Mouse (Mus musculus): ENCODE results near the gene Xylt1. TPM values are rescaled to one million over a fixed set of nuclear protein-coding genes. Genes with fewer than 3 reads are reported as not detected.

Xylt1 gene
- polyA plus RNA-seq, 1 experiment from 2014 or later = 2.7 TPM

- H3K9ac ChIP-seq (replicated peaks; ENCODE audit: low read depth, low read length) = no peak overlapping the region
- H3K4me1 ChIP-seq (ENCODE audit: control insufficient read depth, insufficient read depth, low read length) = peaks cover 3% of the 10 kb centered on the region; the same call in 1 of the 2 replicates
- no peak overlapping the region for H3K27ac ChIP-seq (ENCODE audit: low read length)
- no peak overlapping the region for H3K4me3 ChIP-seq (ENCODE audit: low read depth, low read length)
- no peak for ATAC-seq (ENCODE audit: insufficient number of reproducible peaks, insufficient read depth, low FRiP score, low read depth)
- 37% methylated on average over 9 of the region's 9 CpGs for WGBS
- no peak overlapping the region for H3K4me2 ChIP-seq (replicated peaks; ENCODE audit: low read depth, low read length)
- no peaks in the 10 kb centered on the region for H3K9me3 ChIP-seq (ENCODE audit: control insufficient read depth, low read depth, low read length)
- no peaks in the 10 kb centered on the region for H3K36me3 ChIP-seq (ENCODE audit: control insufficient read depth, insufficient read depth, low read length)
- H3K27me3 ChIP-seq (ENCODE audit: control insufficient read depth, insufficient read depth, low read length) = 0 out of 2 replicates have a peak, but pooled peaks cover 2% of the 10 kb centered on the region
Observed at GRCm38 (mm10) chr7:117375886-117376309, 4.9 kb upstream of the Xylt1 start.

- no peak for ATAC-seq (ENCODE audit: insufficient number of reproducible peaks, insufficient read depth, low FRiP score, low read depth)
- WGBS = 72% methylated on average over 3 of the region's 3 CpGs
Observed at GRCm38 (mm10) chr7:117377138-117377537, 3.6 kb upstream of the Xylt1 start.

DNA sequence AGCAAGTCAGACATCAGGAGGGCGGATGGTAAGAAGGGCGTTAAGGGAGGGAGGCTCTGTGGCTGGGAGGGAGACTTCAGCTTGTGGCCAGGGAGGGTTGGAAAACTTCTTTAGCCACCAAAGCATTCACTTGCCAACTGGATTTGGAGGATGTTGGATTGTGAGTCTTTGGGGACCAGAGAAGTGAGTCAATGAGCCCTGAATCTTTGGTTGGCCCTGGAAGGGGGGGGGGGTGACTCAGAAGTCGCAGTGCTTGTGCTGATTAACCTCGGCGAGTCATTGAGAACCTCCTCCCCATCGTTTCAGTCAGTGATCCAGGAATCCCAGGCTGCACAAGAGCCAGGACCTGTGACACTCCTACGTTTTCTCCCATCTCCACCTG, 752 bp upstream of the Xylt1 start:
- H3K9ac ChIP-seq (replicated peaks; ENCODE audit: low read depth, low read length) = no peak overlapping the region
- peak overlapping the region; percentile 75 for H3K4me2 ChIP-seq (replicated peaks; ENCODE audit: low read depth, low read length)
- no peaks in the 10 kb centered on the region for H3K9me3 ChIP-seq (ENCODE audit: control insufficient read depth, low read depth, low read length)
- H3K36me3 ChIP-seq (ENCODE audit: control insufficient read depth, insufficient read depth, low read length) = no peaks in the 10 kb centered on the region
- 8% methylated on average over 7 of the region's 7 CpGs for WGBS
- peak overlapping the region; percentile 83 for H3K4me3 ChIP-seq (ENCODE audit: low read depth, low read length)
- peaks cover 8% of the 10 kb centered on the region; the same call in 1 of the 2 replicates for H3K4me1 ChIP-seq (ENCODE audit: control insufficient read depth, insufficient read depth, low read length)
- H3K27me3 ChIP-seq (ENCODE audit: control insufficient read depth, insufficient read depth, low read length) = 0 out of 2 replicates have a peak, but pooled peaks cover 1% of the 10 kb centered on the region
- ATAC-seq (ENCODE audit: insufficient number of reproducible peaks, insufficient read depth, low FRiP score, low read depth) = no peak
- H3K27ac ChIP-seq (ENCODE audit: low read length) = no peak overlapping the region

More at GRCm38 (mm10) chr7:117377138-117377537, 3.6 kb upstream of the Xylt1 start:
- Histone ChIP-seq H3K4me2 (replicated peaks; ENCODE audit: low read depth, low read length) (no peak overlapping the region), H3K9ac (replicated peaks; ENCODE audit: low read depth, low read length) (no peak overlapping the region), H3K27me3 (ENCODE audit: control insufficient read depth, insufficient read depth, low read length) (0 out of 2 replicates have a peak, but pooled peaks cover 2% of the 10 kb centered on the region), H3K27ac (ENCODE audit: low read length) (no peak overlapping the region), H3K4me1 (ENCODE audit: control insufficient read depth, insufficient read depth, low read length) (peaks cover 7% of the 10 kb centered on the region; the same call in 1 of the 2 replicates), H3K36me3 (ENCODE audit: control insufficient read depth, insufficient read depth, low read length) (no peaks in the 10 kb centered on the region), H3K4me3 (ENCODE audit: low read depth, low read length) (no peak overlapping the region), H3K9me3 (ENCODE audit: control insufficient read depth, low read depth, low read length) (no peaks in the 10 kb centered on the region)

DNA sequence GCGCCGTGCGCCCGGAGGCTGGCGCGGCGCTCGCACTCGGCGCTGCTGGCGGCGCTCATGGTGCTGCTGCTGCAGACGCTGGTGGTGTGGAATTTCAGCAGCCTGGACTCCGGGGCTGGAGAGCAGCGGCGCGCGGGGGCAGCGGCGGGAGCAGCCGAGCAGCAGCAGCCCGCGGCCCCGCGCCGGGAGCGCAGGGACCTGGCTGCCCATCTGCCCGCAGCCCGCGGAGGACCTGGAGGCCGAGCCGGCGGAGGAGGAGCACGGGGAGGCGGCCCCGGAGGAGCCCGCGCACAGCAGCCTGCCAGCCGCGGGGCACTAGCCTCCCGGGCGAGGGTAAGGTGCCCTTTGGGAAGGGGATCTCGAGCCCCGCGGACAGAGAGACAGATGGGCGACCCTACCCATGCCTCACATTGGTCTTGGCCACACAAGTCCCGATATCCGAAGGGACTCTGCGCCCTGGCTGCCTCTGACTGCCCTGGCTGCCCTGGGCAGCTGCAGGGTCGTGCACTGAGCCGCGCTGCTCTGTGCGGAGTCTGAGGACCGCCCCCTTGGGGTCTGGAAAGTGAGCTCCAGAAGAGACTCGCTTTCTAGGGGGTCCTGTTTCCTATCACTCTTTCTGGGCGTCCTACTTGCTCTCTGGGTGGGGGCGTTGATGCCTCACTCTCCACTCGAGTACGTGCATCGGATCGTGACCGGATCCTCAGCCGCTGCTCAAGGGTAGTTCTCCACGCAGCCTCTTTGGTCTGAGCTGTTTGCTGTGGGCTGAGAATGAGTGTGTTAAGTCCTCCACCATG, 606 bp downstream of the Xylt1 start:
- peak overlapping the region; percentile 62 for H3K9ac ChIP-seq (replicated peaks; ENCODE audit: low read depth, low read length)
- peak overlapping the region; percentile 83 for H3K4me3 ChIP-seq (ENCODE audit: low read depth, low read length)
- peak overlapping the region; percentile 69 for H3K27ac ChIP-seq (ENCODE audit: low read length)
- H3K4me2 ChIP-seq (replicated peaks; ENCODE audit: low read depth, low read length) = peak overlapping the region; percentile 75
- H3K4me1 ChIP-seq (ENCODE audit: control insufficient read depth, insufficient read depth, low read length) = peaks cover 8% of the 10 kb centered on the region; the same call in 1 of the 2 replicates
- H3K27me3 ChIP-seq (ENCODE audit: control insufficient read depth, insufficient read depth, low read length) = no peaks in the 10 kb centered on the region
- peak; percentile 57 for ATAC-seq (ENCODE audit: insufficient number of reproducible peaks, insufficient read depth, low FRiP score, low read depth)
- under 1% methylated on average over 60 of the region's 64 CpGs for WGBS
- H3K9me3 ChIP-seq (ENCODE audit: control insufficient read depth, low read depth, low read length) = no peaks in the 10 kb centered on the region
- no peaks in the 10 kb centered on the region for H3K36me3 ChIP-seq (ENCODE audit: control insufficient read depth, insufficient read depth, low read length)

- peak overlapping the region; percentile 83 for H3K4me3 ChIP-seq (ENCODE audit: low read depth, low read length)
- H3K4me2 ChIP-seq (replicated peaks; ENCODE audit: low read depth, low read length) = peak overlapping the region; percentile 75
- H3K9ac ChIP-seq (replicated peaks; ENCODE audit: low read depth, low read length) = no peak overlapping the region
- WGBS = 42% methylated on average over 2 of the region's 2 CpGs
- H3K9me3 ChIP-seq (ENCODE audit: control insufficient read depth, low read depth, low read length) = no peaks in the 10 kb centered on the region
- H3K27ac ChIP-seq (ENCODE audit: low read length) = no peak overlapping the region
- H3K27me3 ChIP-seq (ENCODE audit: control insufficient read depth, insufficient read depth, low read length) = no peaks in the 10 kb centered on the region
- no peaks in the 10 kb centered on the region for H3K36me3 ChIP-seq (ENCODE audit: control insufficient read depth, insufficient read depth, low read length)
- peaks cover 8% of the 10 kb centered on the region; the same call in 1 of the 2 replicates for H3K4me1 ChIP-seq (ENCODE audit: control insufficient read depth, insufficient read depth, low read length)
- ATAC-seq (ENCODE audit: insufficient number of reproducible peaks, insufficient read depth, low FRiP score, low read depth) = no peak
Observed at GRCm38 (mm10) chr7:117382006-117382405, 1.2 kb downstream of the Xylt1 start.

DNA sequence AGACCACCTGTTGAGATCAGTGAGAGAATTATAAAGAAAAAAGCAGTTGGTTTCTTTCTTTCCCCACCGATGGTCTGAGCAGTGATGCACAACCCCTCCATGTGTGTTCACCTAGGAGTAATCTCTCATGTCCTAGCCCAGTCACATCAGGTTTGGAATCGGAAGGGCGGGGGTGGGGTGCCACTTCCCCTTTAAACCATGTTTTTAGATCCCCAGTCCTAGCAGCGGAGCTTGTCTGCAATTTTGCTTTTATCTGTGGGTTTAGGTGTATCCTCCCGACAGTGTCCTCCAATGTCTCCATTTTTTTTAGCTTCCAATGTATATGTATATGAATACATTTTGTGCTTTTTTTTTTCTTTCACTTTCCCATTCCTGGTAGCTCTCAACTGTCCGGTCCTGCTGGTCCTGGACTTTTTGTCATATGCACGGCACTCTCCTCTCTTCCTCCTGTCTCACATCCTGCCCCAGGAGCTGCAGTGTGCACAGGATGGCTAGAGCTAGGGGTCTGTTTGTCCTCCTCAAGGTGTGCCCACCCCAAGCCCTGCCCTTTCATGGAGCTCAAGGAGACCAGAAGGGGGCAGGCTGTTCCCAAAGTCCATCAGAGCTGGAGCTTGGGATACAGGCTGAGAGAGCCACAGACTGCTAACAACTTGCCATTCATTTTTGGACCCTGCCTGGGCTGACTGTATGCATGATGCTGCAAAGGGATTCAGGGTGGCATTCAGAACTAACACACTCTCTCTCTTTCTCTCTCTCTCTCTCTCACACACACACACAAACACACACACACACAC, 2.6 kb downstream of the Xylt1 start:
- ATAC-seq (ENCODE audit: insufficient number of reproducible peaks, insufficient read depth, low FRiP score, low read depth) = no peak
- Histone ChIP-seq H3K4me2 (replicated peaks; ENCODE audit: low read depth, low read length) (0 out of 2 replicates have a peak overlapping the region, but pooled peaks have one; percentile 75), H3K27ac (ENCODE audit: low read length) (no peak overlapping the region), H3K36me3 (ENCODE audit: control insufficient read depth, insufficient read depth, low read length) (no peaks in the 10 kb centered on the region), H3K9ac (replicated peaks; ENCODE audit: low read depth, low read length) (no peak overlapping the region), H3K4me1 (ENCODE audit: control insufficient read depth, insufficient read depth, low read length) (peaks cover 8% of the 10 kb centered on the region; the same call in 1 of the 2 replicates), H3K9me3 (ENCODE audit: control insufficient read depth, low read depth, low read length) (no peaks in the 10 kb centered on the region), H3K4me3 (ENCODE audit: low read depth, low read length) (no peak overlapping the region), H3K27me3 (ENCODE audit: control insufficient read depth, insufficient read depth, low read length) (no peaks in the 10 kb centered on the region)
- WGBS = 72% methylated on average over 7 of the region's 7 CpGs

- Histone ChIP-seq H3K4me1 (ENCODE audit: control insufficient read depth, insufficient read depth, low read length) (peaks cover 5% of the 10 kb centered on the region; the same call in 1 of the 2 replicates), H3K4me2 (replicated peaks; ENCODE audit: low read depth, low read length) (no peak overlapping the region), H3K9me3 (ENCODE audit: control insufficient read depth, low read depth, low read length) (no peaks in the 10 kb centered on the region), H3K36me3 (ENCODE audit: control insufficient read depth, insufficient read depth, low read length) (no peaks in the 10 kb centered on the region), H3K27ac (ENCODE audit: low read length) (no peak overlapping the region), H3K9ac (replicated peaks; ENCODE audit: low read depth, low read length) (no peak overlapping the region), H3K27me3 (ENCODE audit: control insufficient read depth, insufficient read depth, low read length) (no peaks in the 10 kb centered on the region), H3K4me3 (ENCODE audit: low read depth, low read length) (no peak overlapping the region)
- 86% methylated on average over 4 of the region's 4 CpGs for WGBS
- no peak for ATAC-seq (ENCODE audit: insufficient number of reproducible peaks, insufficient read depth, low FRiP score, low read depth)
Observed at GRCm38 (mm10) chr7:117386376-117386775, 5.6 kb downstream of the Xylt1 start.

GRCm38 (mm10) chr7:117388284-117388988, 7.7 kb downstream of the Xylt1 start:
- no peak overlapping the region for H3K9ac ChIP-seq (replicated peaks; ENCODE audit: low read depth, low read length)
- no peak for ATAC-seq (ENCODE audit: insufficient number of reproducible peaks, insufficient read depth, low FRiP score, low read depth)
- H3K27me3 ChIP-seq (ENCODE audit: control insufficient read depth, insufficient read depth, low read length) = no peaks in the 10 kb centered on the region
- 89% methylated on average over 9 of the region's 9 CpGs for WGBS
- H3K4me3 ChIP-seq (ENCODE audit: low read depth, low read length) = no peak overlapping the region
- H3K4me2 ChIP-seq (replicated peaks; ENCODE audit: low read depth, low read length) = no peak overlapping the region
- no peaks in the 10 kb centered on the region for H3K9me3 ChIP-seq (ENCODE audit: control insufficient read depth, low read depth, low read length)
- no peaks in the 10 kb centered on the region for H3K4me1 ChIP-seq (ENCODE audit: control insufficient read depth, insufficient read depth, low read length)
- H3K36me3 ChIP-seq (ENCODE audit: control insufficient read depth, insufficient read depth, low read length) = no peaks in the 10 kb centered on the region
- H3K27ac ChIP-seq (ENCODE audit: low read length) = no peak overlapping the region

Data from stomach, embryonic 14.5 days (tissue).